Mouse (Mus musculus) hindbrain, postnatal 0 days (tissue): ENCODE measurements around the gene Fgd5. TPM values are rescaled to one million over a fixed set of nuclear protein-coding genes. Genes with fewer than 3 reads are reported as not detected.
"Not testable (repeated sequence)": the region's sequence is repeated elsewhere in the genome, so short reads cannot be mapped to it uniquely, and the experiment has no call there.

ENCODE experiments used
- ATAC-seq: fragments of 200-750 bp; cut with Nextera tagmentation; 2 replicates; pipeline ENCODE4 v1.8.0; 2017; ENCODE audit warnings: mild to moderate bottlenecking, moderate TSS enrichment, moderate library complexity
- DNase-seq: peaks from one replicate; pipeline ENCODE4 v3.0.0-alpha.2; 2015; ENCODE audit warnings: low spot score
- H3K27ac ChIP-seq: fragments of 300-500 bp; sonication (generic); 2 replicates; pipeline ENCODE4 v1.5.1; 2014; ENCODE audit warnings: mild to moderate bottlenecking
- H3K27me3 ChIP-seq: fragments of 300-500 bp; sonication (generic); 2 replicates; pipeline ENCODE4 v1.6.1; 2014; ENCODE audit warnings: low read length, mixed read lengths; ENCODE audit not compliant: insufficient read depth
- H3K36me3 ChIP-seq: fragments of 300-500 bp; sonication (generic); 2 replicates; pipeline ENCODE4 v1.6.1; 2014; ENCODE audit warnings: low read length, mixed read lengths; ENCODE audit not compliant: insufficient read depth
- H3K4me1 ChIP-seq: fragments of 300-500 bp; sonication (generic); 2 replicates; pipeline ENCODE4 v1.6.1; 2014; ENCODE audit warnings: antibody characterized with exemption, low read length, mixed read lengths; ENCODE audit not compliant: insufficient read depth
- H3K4me2 ChIP-seq: fragments of 300-500 bp; sonication (generic); 2 replicates; pipeline ENCODE4 v1.6.1; 2014; ENCODE audit warnings: low read depth, mild to moderate bottlenecking, low read length, moderate library complexity, mixed read lengths
- H3K4me3 ChIP-seq: fragments of 300-500 bp; sonication (generic); 2 replicates; pipeline ENCODE4 v1.5.1; 2014; ENCODE audit warnings: low read length
- H3K9ac ChIP-seq: fragments of 300-500 bp; sonication (generic); replicated peaks from 2 replicates; pipeline ENCODE4 v1.6.1; 2014; ENCODE audit warnings: mild to moderate bottlenecking, low read length, moderate library complexity, mixed read lengths
- H3K9me3 ChIP-seq: fragments of 300-500 bp; sonication (generic); 2 replicates; pipeline ENCODE4 v1.6.1; 2016; ENCODE audit warnings: low read length, mixed read lengths
- CTCF ChIP-seq: IDR thresholded peaks from 2 replicates; pipeline ENCODE4 v1.5.1; 2016; ENCODE audit warnings: antibody characterized with exemption, control low read depth, low read depth
- WGBS: fragments of 180-500 bp; shearing (Covaris S2); extraction: QIAGEN DNeasy Blood & Tissue Kit; methylation state at CpG from one replicate; pipeline ENCODE4 v1.1.7; 2014; 5-methylcytosine and 5-hydroxymethylcytosine counted together
- polyA plus RNA-seq: library from polyadenylated mRNA; unstranded; fragments of >200 nt; fragmentation: Nextera tagmentation; extraction: Ambion mirVana; gene quantifications from 2 replicates; pipeline ENCODE4 v1.2.1, GENCODE M21; 2015
- total RNA-seq: library from RNA; depleted of rRNA; stranded (reverse); fragments of >200 nt; gene quantifications from 2 replicates; pipeline ENCODE4 v1.2.3, GENCODE M21; 2014

Gene Fgd5
- total and polyA plus RNA-seq, 2 experiments from 2014 or later: 9.4 to 17.7 TPM

DNA sequence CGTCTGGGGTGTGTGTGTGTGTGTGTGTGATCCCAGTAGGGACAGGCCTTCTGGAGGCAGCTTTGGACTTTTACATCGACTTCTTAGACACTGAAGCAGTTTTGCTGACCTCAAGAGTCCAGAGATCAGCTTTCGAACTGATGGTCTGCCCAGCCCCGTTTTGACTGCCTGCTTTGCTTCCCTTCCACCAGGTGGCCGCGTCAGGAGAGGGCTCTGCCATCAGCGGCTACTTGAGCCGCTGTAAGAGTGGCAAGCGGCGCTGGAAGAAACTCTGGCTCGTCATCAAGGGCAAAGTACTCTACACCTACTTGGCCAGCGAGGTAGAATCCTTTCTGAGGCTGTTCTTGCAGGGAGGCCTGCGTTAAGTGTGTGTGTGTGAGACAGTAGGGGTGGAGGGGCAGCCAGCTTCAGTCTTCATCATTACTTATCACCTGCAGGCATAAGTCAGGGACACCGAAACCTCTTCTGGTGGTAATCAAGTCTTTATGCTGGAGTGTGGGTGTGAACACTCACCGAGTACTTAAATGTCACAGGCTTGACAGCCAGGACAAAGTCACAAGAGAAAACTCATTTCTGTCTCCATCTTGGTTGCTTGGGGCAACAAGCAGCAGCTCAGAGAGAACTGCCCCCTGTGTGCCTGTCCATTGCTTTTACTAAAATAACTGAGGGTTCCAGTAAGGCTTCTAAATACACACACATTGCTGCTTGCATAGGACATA, 92.6 kb downstream of the Fgd5 start:
- H3K4me2 ChIP-seq: no peak overlapping the region
- H3K9me3 ChIP-seq: no peaks in the 10 kb centered on the region
- no peak overlapping the region for H3K9ac ChIP-seq
- no peaks in the 10 kb centered on the region for H3K36me3 ChIP-seq
- H3K27ac ChIP-seq: no peak overlapping the region
- 57% methylated on average over 15 of the region's 15 CpGs for WGBS
- no peaks in the 10 kb centered on the region for H3K27me3 ChIP-seq
- no peak overlapping the region for H3K4me3 ChIP-seq
- DNase-seq: peak; percentile 19
- ATAC-seq: no peak
- H3K4me1 ChIP-seq: no peaks in the 10 kb centered on the region
- TF ChIP-seq CTCF: peak; percentile 41; the same call in 1 of the 2 replicates

DNA sequence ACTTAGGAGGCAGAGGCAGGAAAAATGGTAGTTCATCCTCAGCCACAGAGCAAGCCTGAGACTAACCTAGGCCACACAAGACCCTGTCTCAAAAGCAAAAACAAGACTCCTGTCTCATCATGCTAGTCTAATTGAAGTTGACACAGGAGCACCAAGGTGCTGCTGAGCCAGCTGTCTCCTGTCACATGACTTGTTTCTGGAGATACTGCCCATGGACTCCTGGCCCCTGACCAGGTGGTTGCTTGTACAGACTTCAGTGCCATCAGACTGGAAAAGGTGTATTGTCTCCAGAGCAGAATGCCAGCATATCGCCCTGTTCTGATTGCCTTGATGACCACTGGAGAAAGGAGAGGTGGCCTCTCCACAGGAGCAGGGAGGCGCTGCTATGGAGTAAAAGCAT, 102.1 kb downstream of the Fgd5 start:
- no peaks in the 10 kb centered on the region for H3K36me3 ChIP-seq
- no peak overlapping the region for H3K4me2 ChIP-seq
- 89% methylated on average over 2 of the region's 2 CpGs for WGBS
- TF ChIP-seq CTCF: no peak
- H3K9ac ChIP-seq: no peak overlapping the region
- no peak overlapping the region for H3K27ac ChIP-seq
- H3K27me3 ChIP-seq: no peaks in the 10 kb centered on the region
- peak; percentile 51 for ATAC-seq
- H3K9me3 ChIP-seq: no peaks in the 10 kb centered on the region
- H3K4me3 ChIP-seq: no peak overlapping the region
- peak; percentile 20 for DNase-seq
- H3K4me1 ChIP-seq: no peaks in the 10 kb centered on the region

DNA sequence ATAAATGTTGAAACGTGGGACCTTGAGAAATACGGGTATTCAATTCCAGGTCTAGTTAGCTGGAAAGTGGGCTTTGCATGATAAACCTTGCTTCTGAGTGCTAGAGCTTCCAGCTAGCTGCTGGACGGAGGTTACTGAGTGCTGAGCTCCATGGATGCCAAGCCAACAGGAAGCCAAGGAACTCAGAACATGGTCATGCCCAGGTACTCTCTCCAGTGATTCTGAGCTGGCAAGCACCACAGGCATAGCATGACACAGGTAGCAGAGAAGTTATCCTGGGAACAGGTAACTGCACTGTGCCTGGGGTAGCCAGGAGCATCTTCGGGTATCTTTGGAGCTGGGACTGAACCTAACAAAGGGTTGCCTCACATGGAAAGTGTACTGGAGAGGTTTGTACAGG, 104.1 kb downstream of the Fgd5 start:
- Histone ChIP-seq H3K9me3 (no peaks in the 10 kb centered on the region), H3K36me3 (no peaks in the 10 kb centered on the region), H3K4me3 (no peak overlapping the region), H3K9ac (no peak overlapping the region), H3K27ac (no peak overlapping the region), H3K4me2 (no peak overlapping the region), H3K27me3 (no peaks in the 10 kb centered on the region), H3K4me1 (no peaks in the 10 kb centered on the region)
- ATAC-seq (no peak), DNase-seq (no peak)
- no peak for TF ChIP-seq CTCF
- WGBS: 85% methylated on average over 4 of the region's 4 CpGs

DNA sequence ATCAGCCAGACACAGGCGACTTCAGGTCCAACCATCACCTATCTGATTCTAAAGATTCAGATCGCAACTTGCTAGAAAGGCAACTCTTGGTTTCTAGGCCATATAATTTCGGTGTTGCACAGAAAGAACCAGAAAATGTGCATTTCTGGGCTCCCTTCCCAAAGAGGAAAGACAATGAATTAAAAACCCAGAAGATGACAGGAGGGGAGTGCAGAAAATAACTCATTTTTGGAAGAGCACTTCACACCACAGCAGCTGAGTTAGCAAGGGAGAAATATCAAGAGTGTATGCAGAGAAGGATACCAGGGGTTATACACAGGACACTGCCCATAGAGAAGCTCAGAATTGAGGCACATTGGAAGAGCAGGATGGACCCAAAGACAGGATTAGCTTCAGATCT, 106.3 kb downstream of the Fgd5 start:
- H3K9me3 ChIP-seq: no peaks in the 10 kb centered on the region
- H3K27me3 ChIP-seq: no peaks in the 10 kb centered on the region
- TF ChIP-seq CTCF: no peak
- ATAC-seq (no peak), DNase-seq (no peak)
- 74% methylated on average over 3 of the region's 3 CpGs for WGBS
- no peak overlapping the region for H3K4me3 ChIP-seq
- no peaks in the 10 kb centered on the region for H3K4me1 ChIP-seq
- no peak overlapping the region for H3K9ac ChIP-seq
- H3K36me3 ChIP-seq: no peaks in the 10 kb centered on the region
- no peak overlapping the region for H3K27ac ChIP-seq
- H3K4me2 ChIP-seq: no peak overlapping the region

DNA sequence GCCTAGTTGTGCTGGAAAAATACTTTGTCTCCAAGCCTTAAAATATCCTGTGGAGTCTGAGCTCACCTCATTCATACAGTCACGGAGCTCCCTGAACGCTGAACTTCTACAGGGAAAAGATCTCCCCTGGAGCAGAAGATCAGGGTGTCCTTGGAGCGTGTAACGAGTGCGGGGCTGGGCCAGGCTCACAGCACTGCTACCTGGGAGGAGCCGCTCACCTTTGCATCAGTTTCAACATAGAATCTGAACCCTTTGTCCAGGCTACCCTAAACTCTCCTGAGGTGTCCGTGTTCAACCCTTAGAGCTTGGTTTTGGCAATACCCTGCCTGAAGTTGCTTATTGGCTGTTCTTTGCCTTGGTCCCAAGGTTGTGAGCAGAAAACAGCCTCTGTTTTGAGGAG, 110.5 kb downstream of the Fgd5 start:
- not testable (repeated sequence) for H3K4me1 ChIP-seq, H3K27me3 ChIP-seq, DNase-seq, ATAC-seq, H3K27ac ChIP-seq, H3K36me3 ChIP-seq, H3K4me2 ChIP-seq, H3K9me3 ChIP-seq, H3K9ac ChIP-seq, H3K4me3 ChIP-seq
- WGBS: 84% methylated on average over 7 of the region's 7 CpGs

DNA sequence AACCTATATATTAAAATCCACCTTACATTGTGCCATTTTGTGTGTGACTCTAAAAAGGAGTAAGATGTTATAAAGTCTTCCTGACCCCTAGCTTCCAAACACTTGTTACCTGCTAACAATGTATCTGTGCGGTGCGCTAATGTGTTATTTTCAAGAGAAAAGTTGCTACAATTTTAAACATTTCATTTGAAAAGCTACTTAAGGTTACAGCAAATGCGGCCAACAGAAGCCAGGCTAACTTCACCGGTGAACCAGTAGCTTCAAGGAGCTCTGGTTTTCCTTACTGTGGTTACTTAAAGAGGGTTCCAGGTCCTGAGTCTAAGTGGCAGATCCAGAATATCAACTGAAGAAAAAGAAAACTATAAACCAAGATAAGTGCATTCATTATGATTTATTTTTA, 111.3 kb downstream of the Fgd5 start:
- H3K27me3 ChIP-seq: no peaks in the 10 kb centered on the region
- no peak overlapping the region for H3K9ac ChIP-seq
- TF ChIP-seq CTCF: no peak
- peak overlapping the region; percentile 77 for H3K4me2 ChIP-seq
- DNase-seq (no peak), ATAC-seq (no peak)
- no peaks in the 10 kb centered on the region for H3K9me3 ChIP-seq
- H3K4me3 ChIP-seq: no peak overlapping the region
- 93% methylated on average over 4 of the region's 4 CpGs for WGBS
- H3K27ac ChIP-seq: no peak overlapping the region
- H3K4me1 ChIP-seq: 0 out of 2 replicates have a peak, but pooled peaks cover 10% of the 10 kb centered on the region
- no peaks in the 10 kb centered on the region for H3K36me3 ChIP-seq

DNA sequence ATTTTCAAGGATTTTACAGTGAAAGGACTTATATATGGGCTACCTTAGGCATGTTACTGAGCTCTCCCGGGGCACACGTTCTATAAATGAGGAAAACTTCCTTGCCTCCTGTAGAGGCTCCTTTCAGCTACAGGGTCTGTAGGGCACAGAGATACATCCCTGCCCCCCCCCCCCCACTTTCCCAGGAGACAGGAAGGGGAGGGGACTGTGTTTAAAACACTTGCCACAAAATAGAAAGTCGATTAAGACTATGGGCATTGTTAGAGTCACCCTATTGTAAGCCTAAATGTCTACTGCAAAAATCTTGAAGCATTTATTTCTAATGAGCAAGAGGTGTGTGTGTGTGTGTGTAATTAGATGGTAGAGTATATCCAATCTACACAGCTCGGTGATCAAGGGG, 111.8 kb downstream of the Fgd5 start:
- TF ChIP-seq CTCF: no peak
- Histone ChIP-seq H3K4me2 (peak overlapping the region; percentile 77), H3K36me3 (no peaks in the 10 kb centered on the region), H3K9ac (peak overlapping the region; percentile 99), H3K27me3 (no peaks in the 10 kb centered on the region), H3K27ac (peak overlapping the region; percentile 99), H3K4me3 (peak overlapping the region; percentile 98), H3K4me1 (0 out of 2 replicates have a peak, but pooled peaks cover 10% of the 10 kb centered on the region), H3K9me3 (no peaks in the 10 kb centered on the region)
- under 1% methylated on average over 4 of the region's 4 CpGs for WGBS
- ATAC-seq: no peak
- DNase-seq: no peak
